Mouse (Mus musculus) olfactory bulb, adult 2 months (tissue): ENCODE results near the gene Gm47841.

Experiments used
- CTCF ChIP-seq: fragments of 200-500 bp; IDR thresholded peaks from 2 replicates; pipeline ENCODE4 v1.5.1; 2012; ENCODE audit warnings: low read depth, mild to moderate bottlenecking, low read length, moderate library complexity; ENCODE audit not compliant: insufficient read depth
- POLR2A ChIP-seq: fragments of 200-500 bp; IDR thresholded peaks from 2 replicates; pipeline ENCODE4 v1.6.1; 2012; ENCODE audit warnings: mild to moderate bottlenecking, low read depth, low read length, moderate library complexity; ENCODE audit not compliant: insufficient read depth

GRCm38 (mm10) chr15:101078731-101079156 lies 31.5 kb upstream of the Gm47841 start:
- no peak for TF ChIP-seq POLR2A
- TF ChIP-seq CTCF = no peak
